Mouse (Mus musculus) ovary, adult 18-20 months (tissue): ENCODE data around the gene Hspb11.
A peak's percentile ranks its signal among the peaks of the same experiment; 100 is the strongest.

Experiments used
- DNase-seq: peaks from one replicate; pipeline ENCODE4 v3.0.0; 2022; ENCODE audit warnings: low spot score, mixed read lengths

Hspb11 gene

DNA sequence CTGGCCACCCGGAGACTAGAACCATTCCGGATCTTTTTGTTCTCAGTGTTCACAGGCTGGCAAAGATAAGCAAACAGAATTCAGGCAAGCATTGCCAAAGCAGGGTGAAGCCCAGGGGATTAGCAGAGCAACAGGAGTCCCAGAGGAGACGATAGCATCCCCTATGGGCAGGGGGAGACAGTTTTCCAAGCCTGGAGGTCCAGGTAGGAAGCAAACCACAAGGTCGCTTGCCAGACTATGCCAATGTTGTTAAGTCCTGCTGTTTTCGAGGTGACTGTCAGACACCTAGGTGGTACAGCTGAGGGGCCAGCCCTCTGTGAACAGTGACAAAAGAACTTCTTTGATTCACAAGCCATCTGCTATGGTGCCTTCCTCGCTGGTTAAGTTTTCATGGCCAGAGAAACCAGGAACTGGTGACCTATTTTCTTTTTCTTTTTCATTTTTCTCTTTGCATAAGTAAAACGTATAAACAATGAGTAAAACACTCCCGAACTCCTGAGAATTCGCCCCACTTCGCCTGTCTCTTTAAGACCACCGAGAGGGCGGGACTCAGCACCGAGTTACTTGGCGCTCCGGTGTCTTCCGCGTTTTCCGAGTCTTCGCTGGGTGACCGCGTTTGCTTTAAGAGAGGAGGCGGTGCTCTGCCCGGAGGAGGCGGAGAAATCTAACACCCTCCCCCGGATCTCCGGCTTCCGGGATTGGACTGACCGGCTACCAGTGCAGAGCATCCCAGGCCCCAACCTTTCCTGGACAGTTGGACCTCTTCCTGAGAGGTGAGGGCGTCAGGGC is 60.5 kb downstream of the Hspb11 start, which contains the start of gene Yipf1:
Gene Yipf1 (plus strand): TSS at position 674 of the 789 bp plus-strand sequence.
- peak; percentile 86 for DNase-seq

- no peak for DNase-seq
These were observed 61.0 kb downstream of the Hspb11 start for GRCm38 (mm10) chr4:107314479-107314805.

DNA sequence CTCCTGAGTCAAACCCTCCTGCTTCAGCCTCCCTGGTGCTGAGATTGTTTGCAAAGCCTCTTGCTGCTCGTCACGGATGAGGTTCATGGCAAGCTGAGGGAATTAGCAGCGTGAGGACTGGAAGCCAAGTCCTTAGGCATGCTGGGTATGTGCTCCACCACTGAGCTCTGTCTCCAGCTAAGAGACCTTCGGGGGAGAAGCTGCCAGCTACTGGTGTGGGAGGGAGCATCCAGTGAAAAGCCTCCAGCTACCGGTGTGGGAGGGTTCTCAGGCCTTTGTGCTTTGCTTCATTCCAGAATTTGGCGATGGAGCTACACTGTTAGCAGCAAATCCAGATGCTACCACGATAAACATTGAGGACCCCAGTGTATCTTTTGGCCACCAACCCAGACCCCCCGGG is 65.3 kb downstream of the Hspb11 start:
- DNase-seq = peak; percentile 16

DNA sequence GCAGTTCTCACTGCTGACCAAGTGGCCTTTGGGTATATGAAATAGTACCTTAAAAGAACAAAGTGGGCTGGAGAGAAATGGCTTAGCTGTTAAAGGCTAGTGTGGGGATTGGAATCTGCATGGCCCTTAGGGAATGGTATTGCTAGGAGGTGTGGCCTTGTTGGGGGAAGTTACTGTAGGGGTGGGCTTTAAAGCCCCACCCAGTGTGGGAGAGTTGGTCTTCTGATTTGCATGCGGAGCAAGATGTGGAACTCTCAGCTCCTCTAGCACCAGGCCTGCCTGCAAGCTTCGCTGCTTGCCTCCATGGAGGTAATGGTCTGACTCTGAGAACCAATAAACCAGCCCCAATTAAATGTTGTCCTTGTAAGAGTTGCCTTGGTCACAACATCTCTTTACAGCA is 67.6 kb downstream of the Hspb11 start:
- no peak for DNase-seq

GRCm38 (mm10) chr4:107323113-107323512 is 69.7 kb downstream of the Hspb11 start:
- no peak for DNase-seq

DNA sequence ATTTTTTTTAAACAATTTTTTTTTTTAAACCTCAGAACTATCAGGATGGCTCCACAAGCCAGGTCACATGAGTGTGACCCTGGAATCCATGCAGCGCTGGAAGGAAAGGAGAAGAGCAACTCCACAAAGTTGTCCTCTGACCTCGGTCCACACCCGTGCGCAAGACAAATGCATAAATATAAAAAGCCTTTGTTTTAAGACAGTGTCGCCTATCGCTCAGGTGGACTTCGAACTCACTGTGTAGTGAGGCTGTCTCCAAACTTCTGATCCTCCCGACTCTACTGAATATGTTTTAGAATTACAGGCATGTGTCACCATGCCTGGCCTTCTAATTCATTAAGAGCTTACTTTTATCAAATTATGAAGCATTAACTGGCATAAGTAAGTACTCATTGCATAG is 75.1 kb downstream of the Hspb11 start:
- DNase-seq = no peak
